Mouse (Mus musculus) heart, postnatal 14 days (tissue): Measurements from ENCODE around the gene Gm6525. TPM values are rescaled to one million over a fixed set of nuclear protein-coding genes. Genes with fewer than 3 reads are reported as not detected.

ENCODE experiments used
- DNase-seq, 2 experiments: peaks; one replicate each; pipeline ENCODE4 v3.0.0; 2021 to 2022
- intact Hi-C: fragments of 180-260 bp; cut with DNase I; formaldehyde crosslinking; loops from one replicate; pipeline ENCODE4 v1.15.1; 2025
- long read RNA-seq, 2 experiments: library from polyadenylated mRNA; stranded (forward); transcript quantifications; one replicate each; pipeline ENCODE4 v2.0.0; 2021
- total RNA-seq, 2 experiments: library from RNA; stranded (reverse); gene quantifications; 2 replicates each; pipeline ENCODE4 v1.2.3; 2021

Gm6525 gene
- not detected for total RNA-seq
- long read RNA-seq, experiment 1 = 0 reads
- long read RNA-seq, experiment 2 = 0 reads

- no peak for DNase-seq
- intact Hi-C loops = loop anchor here (2.0 kb wide), 1 partner anchor 129 kb away; no protein-coding TSS in a partner anchor
Measured at GRCm38 (mm10) chr3:84173581-84174154, at the start of gene Gm6525. Gene Gm6525 (plus strand): TSS chr3:84174104.

- intact Hi-C loops = loop anchor here (10.0 kb wide), 1 partner anchor 211 kb away; no protein-coding TSS in a partner anchor
- no peak for DNase-seq
Measured at GRCm38 (mm10) chr3:84125704-84126289, 48.1 kb upstream of the Gm6525 start.

- intact Hi-C loops = loop anchor here (10.0 kb wide), 1 partner anchor 212 kb away; no protein-coding TSS in a partner anchor
- no peak for DNase-seq
Measured at GRCm38 (mm10) chr3:84126721-84127120, 47.2 kb upstream of the Gm6525 start.

- intact Hi-C loops = loop anchor here (10.0 kb wide), 1 partner anchor 213 kb away; no protein-coding TSS in a partner anchor
- DNase-seq = no peak
Measured at GRCm38 (mm10) chr3:84127431-84127830, 46.5 kb upstream of the Gm6525 start.

- intact Hi-C loops = loop anchor here (10.0 kb wide), 1 partner anchor 214 kb away; no protein-coding TSS in a partner anchor
- no peak for DNase-seq
Measured at GRCm38 (mm10) chr3:84128871-84129870, 44.7 kb upstream of the Gm6525 start.

GRCm38 (mm10) chr3:84130776-84131175 lies 43.1 kb upstream of the Gm6525 start:
- intact Hi-C loops = no loop called here
- no peak for DNase-seq

- DNase-seq = no peak
- intact Hi-C loops = no loop called here
Measured at GRCm38 (mm10) chr3:84131369-84131768, 42.5 kb upstream of the Gm6525 start.

- DNase-seq = no peak
- intact Hi-C loops = no loop called here
Measured at GRCm38 (mm10) chr3:84135387-84135786, 38.5 kb upstream of the Gm6525 start.

- DNase-seq = no peak
- intact Hi-C loops = no loop called here
Measured at GRCm38 (mm10) chr3:84135933-84136332, 38.0 kb upstream of the Gm6525 start.

GRCm38 (mm10) chr3:84136509-84136908 lies 37.4 kb upstream of the Gm6525 start:
- DNase-seq = no peak
- intact Hi-C loops = no loop called here

GRCm38 (mm10) chr3:84140947-84141346 lies 33.0 kb upstream of the Gm6525 start:
- DNase-seq = no peak
- intact Hi-C loops = no loop called here

GRCm38 (mm10) chr3:84149831-84150230 lies 24.1 kb upstream of the Gm6525 start:
- intact Hi-C loops = loop anchor here (10.0 kb wide), 1 partner anchor 205 kb away; no protein-coding TSS in a partner anchor
- no peak for DNase-seq

- intact Hi-C loops = loop anchor here (5.0 to 10.0 kb wide), 2 partner anchors 117 to 210 kb away; no protein-coding TSS in a partner anchor
- DNase-seq = no peak
Measured at GRCm38 (mm10) chr3:84154721-84155141, 19.2 kb upstream of the Gm6525 start.

- intact Hi-C loops = loop anchor here (5.0 to 10.0 kb wide), 2 partner anchors 118 to 210 kb away; no protein-coding TSS in a partner anchor
- no peak for DNase-seq
Measured at GRCm38 (mm10) chr3:84155146-84155545, 18.8 kb upstream of the Gm6525 start.

GRCm38 (mm10) chr3:84155558-84156006 lies 18.3 kb upstream of the Gm6525 start, which contains the start of gene Mnd1:
Gene Mnd1 (minus strand): TSS chr3:84155786.
- peak; percentile 99 for DNase-seq
- intact Hi-C loops = loop anchor here (5.0 to 10.0 kb wide), 2 partner anchors 118 to 211 kb away; no protein-coding TSS in a partner anchor

GRCm38 (mm10) chr3:84156105-84156504 lies 17.8 kb upstream of the Gm6525 start:
- intact Hi-C loops = loop anchor here (5.0 to 10.0 kb wide), 2 partner anchors 119 to 211 kb away; no protein-coding TSS in a partner anchor
- no peak for DNase-seq

- DNase-seq = no peak
- intact Hi-C loops = loop anchor here (5.0 to 10.0 kb wide), 2 partner anchors 120 to 212 kb away; no protein-coding TSS in a partner anchor
Measured at GRCm38 (mm10) chr3:84157011-84157410, 16.9 kb upstream of the Gm6525 start.

- DNase-seq = no peak
- intact Hi-C loops = loop anchor here (5.0 to 10.0 kb wide), 2 partner anchors 120 to 213 kb away; no protein-coding TSS in a partner anchor
Measured at GRCm38 (mm10) chr3:84157559-84158350, 16.1 kb upstream of the Gm6525 start.

GRCm38 (mm10) chr3:84165391-84165790 lies 8.5 kb upstream of the Gm6525 start:
- intact Hi-C loops = no loop called here
- DNase-seq = no peak
